Mouse (Mus musculus): Measurements from ENCODE around the gene Rex1bd.

GRCm38 (mm10) chr8:70530314-70530713, 23.8 kb upstream of the Rex1bd start:
- TF ChIP-seq CTCF (IDR thresholded peaks at IDR 0.05; ENCODE audit: borderline replicate concordance, extremely low read depth, insufficient read depth, insufficient read length) (no peak), POLR2A (IDR thresholded peaks at IDR 0.05; ENCODE audit: borderline replicate concordance, extremely low read depth, insufficient read depth, insufficient read length, poor library complexity, severe bottlenecking) (no peak)

Data from brain, embryonic 14.5 days (tissue).